Mouse (Mus musculus): Measurements from ENCODE around the gene Mettl27.

The Mettl27 gene

DNA sequence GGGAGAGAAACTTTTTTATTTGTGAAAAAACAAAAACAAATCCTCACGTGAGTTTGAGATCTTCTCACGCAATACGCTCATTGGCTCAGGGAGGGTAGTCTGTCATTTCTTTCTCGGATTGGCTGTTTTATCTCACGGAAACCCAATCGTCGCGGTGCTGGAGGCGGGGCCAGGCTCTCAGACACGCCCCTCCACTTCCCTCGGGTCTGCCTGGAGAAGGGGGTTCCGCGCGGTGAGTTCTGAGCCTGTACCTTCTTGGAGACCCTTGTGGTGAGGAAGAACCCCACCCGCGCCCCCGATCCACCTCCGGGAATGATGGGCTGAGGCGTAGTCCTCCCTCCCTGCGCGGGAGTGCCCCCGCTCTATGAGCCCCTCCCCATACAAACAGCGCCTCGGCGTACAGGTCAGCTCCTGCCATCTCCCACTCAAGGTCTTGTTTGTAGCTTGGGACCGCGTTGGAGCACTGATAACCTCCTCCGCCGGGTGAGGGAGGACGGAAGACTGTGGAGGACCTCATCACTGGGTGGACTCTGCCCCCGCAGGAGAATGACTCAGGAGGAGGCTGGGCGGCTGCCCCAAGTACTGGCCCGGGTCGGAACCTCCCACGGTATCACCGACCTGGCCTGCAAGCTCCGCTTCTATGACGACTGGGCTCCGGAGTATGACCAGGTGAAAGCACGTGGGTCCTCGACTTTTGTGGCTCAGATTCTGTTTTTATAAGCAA, at the start of gene Mettl27:
Gene Mettl27, plus strand, starts transcription at position 190 of the 724 bp plus-strand sequence.
- peak; percentile 93 for DNase-seq (ENCODE audit: low read depth, low spot score)

DNA sequence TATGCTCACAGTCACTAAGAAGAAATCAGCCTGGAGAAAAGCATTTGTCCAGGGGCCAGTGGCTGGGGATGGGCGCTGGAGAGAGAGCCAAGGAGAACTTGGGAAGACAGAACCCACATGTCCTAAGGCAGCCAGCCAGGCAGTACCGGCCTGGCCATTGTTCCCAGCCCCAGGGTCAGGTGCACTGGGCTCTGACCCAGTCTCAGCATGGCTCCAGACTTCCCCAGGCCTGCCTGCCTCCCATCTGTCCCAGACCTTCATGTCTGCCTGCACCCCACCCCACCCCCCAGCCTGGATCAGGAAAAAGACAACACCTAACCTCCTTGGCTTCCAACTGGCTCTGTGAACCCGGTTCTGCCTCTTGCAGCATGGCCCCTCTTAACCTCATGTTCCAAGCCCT, 49.1 kb upstream of the Mettl27 start:
- DNase-seq (ENCODE audit: low read depth, low spot score) = no peak

DNA sequence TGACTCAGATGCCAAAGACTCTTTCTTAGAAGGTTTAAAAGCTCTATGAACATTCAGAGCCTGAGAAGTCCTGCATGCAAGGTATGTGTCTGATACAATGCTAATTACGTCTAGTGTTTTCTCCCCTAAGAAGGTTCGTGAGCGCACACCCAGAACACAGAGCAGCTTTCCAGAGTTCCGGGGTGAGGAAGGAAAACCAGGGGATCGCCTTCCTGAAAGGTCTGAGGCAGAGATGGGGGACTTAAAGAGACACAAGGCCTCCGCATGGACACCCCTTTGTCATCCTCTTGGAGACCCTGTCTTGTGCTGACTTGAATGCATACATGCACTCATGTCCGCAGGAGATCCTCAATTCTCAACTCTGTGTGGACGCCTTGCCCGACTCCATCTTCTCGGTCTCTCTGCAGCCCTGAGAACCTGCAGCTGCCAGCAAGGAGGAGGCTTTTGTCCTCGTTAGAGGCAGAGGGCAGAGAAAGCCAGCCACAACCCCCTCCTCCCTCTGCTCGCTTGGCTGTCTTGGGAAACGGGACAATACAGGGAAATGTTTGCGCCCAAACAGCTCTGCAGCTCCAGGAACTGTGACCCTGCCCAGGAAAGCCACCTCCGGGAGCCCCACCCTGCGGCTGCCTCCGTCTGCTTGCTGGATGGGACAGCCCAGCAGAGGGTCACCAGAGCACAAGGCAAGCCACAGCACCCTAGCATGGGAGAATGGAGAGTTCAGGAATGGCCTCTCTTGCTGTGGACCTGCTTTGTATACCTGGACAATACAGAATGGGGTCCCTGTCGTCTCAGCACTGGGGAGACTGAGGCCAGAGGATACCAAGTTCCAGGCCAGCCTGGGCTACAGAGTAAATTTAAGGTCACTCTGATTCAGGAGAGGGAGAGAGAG, 44.5 kb upstream of the Mettl27 start:
- no peak for DNase-seq (ENCODE audit: low read depth, low spot score)

DNA sequence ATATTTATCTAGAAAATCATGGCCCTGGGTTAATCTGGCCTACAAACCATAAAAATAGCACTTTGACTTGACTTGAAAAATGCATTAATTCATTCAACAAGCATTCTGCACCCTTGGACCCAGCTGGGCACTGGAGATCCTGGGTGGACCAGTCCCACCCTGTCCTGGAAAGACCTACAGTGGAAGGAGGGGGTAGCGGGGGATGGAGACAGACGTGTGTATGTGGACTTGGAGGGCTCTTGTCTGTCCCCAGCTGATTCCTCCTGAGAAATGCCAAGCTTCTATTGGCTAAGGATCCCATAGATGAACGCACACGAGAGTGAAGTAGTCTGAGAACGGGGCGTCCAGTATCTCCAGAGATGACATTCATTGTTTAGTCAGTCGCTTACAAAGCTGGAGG, 43.7 kb upstream of the Mettl27 start:
- no peak for DNase-seq (ENCODE audit: low read depth, low spot score)

DNA sequence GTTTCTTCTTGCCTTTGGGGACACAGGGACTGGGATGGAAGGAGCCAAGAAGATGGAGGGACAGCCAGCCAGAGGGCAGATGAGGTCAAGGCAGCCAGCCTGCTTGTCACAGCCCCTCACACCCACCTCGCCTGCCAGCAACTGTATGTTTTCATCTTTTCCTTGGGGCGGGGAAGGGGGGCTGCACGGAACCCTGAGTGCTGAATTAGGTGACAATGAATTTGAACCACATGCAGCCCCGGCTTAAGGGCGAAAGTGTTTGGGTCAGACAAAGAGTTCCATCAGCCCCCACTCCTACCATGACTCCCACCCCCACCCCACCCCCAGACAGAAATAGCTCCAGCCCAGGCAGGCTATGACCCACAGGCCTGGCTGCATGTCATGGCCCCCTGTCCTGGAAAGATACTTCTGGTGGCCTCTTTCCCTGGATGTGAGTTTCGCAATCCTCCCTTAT, 41.5 kb upstream of the Mettl27 start:
- DNase-seq (ENCODE audit: low read depth, low spot score) = no peak

DNA sequence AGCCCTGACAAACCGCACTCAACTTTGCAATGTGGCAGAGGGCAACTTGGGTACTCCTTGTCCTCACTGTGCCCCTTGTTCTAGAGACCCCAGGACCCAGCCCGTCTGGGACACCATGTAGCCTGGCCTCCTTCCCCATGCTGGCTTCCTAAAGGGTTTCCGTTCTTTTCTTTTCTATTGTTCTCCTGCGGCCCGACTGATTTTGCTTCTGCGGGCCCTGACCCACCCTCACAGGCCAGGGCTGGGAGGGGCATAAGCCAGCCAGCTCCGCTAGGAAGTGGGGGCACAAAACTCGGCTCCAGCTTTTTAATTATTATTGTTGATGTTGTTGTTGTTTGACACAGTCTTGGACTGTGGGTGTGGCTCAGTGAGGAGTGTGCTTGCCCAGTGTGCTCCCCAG, 40.6 kb upstream of the Mettl27 start:
- DNase-seq (ENCODE audit: low read depth, low spot score) = no peak

DNA sequence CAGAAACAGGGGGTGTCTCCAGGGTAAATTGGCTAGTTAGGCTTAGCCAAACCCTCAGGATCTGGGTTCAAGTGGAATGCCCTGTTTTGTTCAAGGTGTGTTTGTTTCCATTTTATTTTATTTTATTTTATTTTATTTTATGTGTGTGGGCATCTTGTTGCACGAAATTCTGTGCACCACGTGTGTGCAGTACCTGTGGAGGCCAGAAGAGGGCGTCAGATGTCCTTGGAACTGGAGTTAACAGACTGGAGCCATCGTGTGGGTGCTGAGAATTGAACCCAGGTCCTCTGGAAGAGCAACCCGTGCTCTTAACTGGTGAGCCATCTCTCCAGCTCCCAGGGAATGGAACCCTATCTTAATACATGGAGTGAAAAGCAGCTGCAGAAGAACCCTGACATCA, 39.5 kb upstream of the Mettl27 start:
- DNase-seq (ENCODE audit: low read depth, low spot score) = no peak

DNA sequence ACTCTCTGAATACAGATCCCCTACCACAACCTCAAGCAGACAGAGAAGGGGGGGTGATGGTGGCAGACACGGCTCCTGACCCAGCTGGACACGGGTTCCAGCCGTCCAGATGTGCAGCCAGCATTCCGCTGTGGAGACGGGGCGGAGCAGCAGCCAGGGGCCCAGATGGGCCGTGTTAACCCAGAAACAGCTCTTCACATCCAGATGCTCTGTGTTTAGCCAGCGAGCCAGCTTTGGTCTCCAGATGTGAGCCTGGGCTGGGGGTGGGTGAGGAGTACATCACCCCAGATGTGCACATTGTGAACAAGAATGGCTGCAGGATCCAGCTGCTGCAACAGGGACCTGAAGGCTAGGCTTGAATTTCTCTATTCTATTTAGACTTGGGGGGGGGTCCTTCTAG, 36.9 kb upstream of the Mettl27 start:
- DNase-seq (ENCODE audit: low read depth, low spot score) = no peak

DNA sequence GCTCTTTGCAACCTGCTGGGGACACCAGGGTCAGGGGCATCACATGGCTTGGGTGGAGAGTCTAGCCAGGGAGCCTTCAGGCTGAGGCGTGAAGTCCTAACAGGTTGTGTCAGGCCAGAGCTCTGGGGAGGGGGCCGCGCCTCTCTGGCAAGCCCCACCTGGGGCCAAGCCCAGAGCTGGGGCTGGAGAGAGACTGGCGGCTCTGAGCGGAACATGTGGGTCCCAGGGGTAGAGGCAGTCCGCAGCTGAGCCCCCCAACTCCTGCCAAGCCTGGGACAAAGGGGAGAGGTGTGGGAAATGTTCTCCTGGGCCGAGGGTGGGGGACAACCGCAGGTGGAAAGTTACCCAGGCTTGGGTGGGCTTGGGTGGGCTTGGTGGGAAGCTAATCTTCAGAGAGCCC, 35.2 kb upstream of the Mettl27 start:
- DNase-seq (ENCODE audit: low read depth, low spot score) = no peak

DNA sequence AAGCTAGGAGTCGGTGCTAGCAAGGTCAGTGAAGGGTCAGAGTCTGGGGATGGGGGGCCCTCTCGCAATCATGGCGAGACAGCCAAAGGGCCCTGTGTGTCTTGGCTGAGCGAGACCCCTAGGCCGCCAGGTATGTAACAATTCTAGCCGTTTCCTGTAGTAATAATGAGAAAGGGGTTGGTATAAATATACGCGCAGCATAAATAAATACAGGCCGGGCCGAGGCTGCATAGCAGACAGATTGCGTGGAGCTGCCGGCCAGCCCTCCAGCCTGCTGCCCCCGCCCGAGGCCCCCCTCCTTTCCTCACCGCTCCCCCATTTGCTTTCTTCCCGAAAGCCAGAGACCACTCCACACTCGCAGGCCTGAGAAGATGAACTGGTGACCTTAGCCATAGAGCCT, 34.6 kb upstream of the Mettl27 start:
- DNase-seq (ENCODE audit: low read depth, low spot score) = no peak

DNA sequence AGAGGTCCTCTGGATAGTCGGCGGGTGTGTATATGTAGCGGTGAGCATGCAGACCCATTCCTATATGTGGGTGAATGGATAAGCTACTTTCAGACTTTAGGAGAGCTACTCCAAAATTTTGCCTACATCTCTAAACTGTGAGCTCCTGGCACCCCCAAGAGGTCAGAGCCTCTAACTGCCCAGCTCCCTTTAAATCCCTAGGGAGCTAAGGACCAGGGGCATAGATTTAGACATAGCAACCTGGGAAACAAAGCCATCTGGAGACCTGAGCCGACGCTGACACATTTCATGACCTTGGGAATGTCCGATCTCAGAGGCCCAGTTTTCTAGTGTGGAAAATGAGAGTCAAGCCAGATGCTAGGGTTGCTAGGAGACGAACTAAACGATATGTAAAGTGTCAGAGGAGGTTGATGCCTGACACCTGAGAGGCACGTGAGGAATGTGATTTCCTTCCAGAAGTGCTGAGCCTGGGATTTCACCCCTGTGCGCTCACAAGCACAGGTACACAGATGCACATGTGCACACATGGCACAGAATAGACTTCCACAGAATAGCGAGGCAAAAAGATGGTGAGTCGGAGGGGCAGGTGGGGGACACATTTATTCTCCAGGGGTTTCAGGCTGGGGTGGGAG, 31.0 kb upstream of the Mettl27 start:
- no peak for DNase-seq (ENCODE audit: low read depth, low spot score)

DNA sequence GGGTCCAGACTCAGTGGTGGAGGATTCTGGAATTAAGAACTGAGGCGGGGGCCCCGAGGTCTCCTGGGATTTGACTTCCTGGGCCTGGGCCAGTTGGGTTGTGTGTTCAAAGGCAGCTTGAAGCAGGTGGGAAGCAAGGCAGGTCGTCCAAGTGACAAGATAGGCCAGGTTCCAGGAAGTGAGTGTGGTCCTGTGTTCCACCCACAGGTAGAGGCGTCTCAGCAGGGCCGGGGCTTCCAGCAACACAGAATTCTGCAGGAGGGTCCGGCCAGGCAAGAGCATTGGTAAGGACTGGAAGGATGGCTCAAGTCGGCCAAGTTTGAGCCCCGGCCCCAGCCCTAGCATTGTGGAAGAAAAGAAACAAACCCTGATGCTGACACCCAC, 30.5 kb upstream of the Mettl27 start:
- no peak for DNase-seq (ENCODE audit: low read depth, low spot score)

DNA sequence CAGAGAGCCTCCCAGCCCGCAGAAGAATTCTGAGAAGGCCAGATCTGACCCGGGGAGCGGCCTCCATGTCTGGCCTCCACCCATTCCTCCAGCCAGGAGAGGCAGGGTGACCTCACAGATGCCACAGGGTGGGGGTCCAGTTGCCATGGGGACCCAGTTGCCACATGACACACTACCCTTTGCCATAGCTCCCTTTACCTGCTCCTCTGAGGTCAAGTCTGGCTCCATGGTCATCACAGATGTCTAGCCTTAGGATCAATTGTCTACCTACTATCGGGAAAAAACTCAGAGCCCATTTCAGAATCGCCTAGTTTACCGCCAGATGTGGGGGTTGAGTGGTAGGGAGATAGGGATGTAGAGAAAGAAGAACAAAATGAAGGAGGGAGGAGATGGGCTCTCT, 25.5 kb upstream of the Mettl27 start, which contains the start of gene Tmem270:
Gene Tmem270, minus strand, starts transcription at position 101 of the 400 bp plus-strand sequence.
- DNase-seq (ENCODE audit: low read depth, low spot score) = no peak

DNA sequence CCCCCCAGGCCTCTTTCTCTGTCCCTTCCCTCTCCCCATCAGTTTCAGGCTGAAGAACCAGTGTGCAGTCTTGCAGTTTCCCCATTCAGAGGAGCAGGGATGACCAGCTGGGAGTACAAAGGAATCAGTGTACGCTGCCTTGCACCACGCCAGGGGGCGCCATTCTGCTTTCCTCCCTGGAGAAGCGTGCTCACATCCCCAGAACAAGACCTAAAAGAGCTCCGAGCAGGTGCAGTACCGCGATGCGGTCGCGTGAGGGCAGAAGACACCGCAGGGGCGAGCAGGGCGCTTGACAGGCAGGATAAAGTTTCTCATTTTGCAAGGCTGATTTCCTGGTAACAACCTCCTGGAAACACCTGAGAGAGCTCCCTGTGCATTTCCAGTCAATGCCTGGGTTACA, 25.0 kb upstream of the Mettl27 start:
- peak; percentile 89 for DNase-seq (ENCODE audit: low read depth, low spot score)

DNA sequence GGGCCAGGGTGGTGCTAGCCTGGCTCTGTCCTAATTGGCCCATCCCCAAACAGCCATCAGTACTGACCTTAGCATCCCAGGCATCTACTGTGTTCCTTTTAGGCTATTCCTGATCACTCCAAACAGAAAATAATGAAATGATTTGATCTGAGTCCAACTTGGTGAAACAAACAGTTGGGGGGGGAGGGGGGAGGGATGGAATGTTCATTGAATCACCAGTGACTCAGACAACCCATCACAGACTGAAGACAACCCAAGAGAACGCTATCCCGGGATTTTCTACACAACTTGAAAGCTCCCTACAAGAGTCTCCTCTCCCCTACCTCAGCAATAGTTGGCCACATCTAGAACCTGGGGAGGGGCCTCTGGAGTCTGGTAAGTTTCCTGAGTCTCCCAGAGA, 20.3 kb upstream of the Mettl27 start:
- no peak for DNase-seq (ENCODE audit: low read depth, low spot score)

DNA sequence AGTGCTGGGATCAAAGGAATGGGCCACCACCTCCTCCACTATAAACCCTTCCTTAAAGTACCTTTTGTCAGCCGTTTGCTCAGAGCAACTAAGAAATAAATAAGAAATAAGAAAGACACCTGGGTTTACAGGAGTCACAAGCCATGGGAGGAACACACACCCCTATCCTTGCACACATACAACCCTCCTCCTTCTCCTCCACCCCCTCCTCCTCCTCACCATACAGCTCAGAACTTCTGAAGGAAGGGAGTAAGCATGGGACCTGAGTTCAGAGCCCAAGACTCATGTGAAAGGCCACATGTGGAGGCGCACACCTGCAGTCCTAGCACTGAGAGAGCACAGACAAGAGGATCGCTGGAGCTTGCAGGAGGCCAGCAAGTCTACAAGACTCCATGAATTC, 18.8 kb upstream of the Mettl27 start:
- DNase-seq (ENCODE audit: low read depth, low spot score) = no peak

DNA sequence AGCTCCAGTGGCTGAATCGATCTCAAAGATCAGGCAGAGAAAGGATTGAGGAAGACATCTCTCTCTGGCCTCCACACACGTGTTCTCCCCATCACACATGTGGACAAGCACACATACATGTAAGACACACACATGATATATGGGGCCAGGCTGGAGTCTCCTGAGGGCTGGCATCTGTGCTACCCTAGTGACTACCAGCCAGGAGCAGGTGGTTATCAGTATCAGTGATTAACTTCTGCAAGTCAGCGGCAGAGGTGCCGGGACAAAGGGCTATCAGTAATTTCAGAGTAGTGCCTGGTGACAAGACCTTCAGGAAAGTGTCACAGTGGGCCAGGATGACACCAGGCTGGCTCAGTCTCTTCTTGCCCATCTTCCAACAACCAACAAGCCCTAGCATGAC, 18.4 kb upstream of the Mettl27 start:
- DNase-seq (ENCODE audit: low read depth, low spot score) = no peak

DNA sequence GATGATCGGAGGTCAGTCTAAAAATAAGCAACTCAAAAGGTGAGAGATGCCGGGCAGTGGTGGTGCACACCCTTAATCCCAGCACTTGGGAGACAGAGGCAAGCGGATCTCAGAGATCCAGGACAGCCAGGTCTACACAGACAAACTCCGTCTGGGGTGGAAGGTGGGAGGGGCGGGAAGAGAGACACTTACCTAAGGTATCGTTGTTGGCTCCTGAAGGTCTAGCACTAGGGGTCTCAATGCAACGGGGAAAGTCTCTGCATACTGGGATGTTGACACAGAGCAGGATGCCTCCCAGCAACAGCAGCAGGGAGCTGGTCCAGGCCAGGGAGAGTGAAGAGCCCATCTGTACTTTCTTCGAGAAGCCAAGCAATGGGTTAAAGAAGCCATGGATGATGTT, 17.7 kb upstream of the Mettl27 start:
- DNase-seq (ENCODE audit: low read depth, low spot score) = no peak

DNA sequence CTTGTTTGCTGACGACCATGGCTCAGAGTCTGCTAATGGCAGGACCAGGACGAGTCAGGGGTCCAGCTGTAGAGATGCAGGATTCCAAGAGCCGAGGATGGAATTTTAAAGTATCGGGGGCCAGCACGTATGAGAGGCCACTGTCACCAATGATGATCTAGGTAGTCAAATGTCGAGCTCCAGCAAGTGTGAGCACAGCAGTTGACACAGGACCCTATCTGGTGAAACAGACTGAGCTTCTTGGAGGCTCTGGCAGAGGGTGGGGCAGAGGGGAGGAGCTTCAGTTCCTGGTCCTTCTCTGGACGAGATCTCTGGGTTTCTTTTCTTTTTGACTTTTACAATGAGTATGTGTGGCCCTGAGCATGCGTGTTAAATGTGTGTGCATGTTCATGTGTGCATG, 16.9 kb upstream of the Mettl27 start, which contains the start of gene Cldn13:
Gene Cldn13, minus strand, starts transcription at position 216 of the 400 bp plus-strand sequence.
- no peak for DNase-seq (ENCODE audit: low read depth, low spot score)

DNA sequence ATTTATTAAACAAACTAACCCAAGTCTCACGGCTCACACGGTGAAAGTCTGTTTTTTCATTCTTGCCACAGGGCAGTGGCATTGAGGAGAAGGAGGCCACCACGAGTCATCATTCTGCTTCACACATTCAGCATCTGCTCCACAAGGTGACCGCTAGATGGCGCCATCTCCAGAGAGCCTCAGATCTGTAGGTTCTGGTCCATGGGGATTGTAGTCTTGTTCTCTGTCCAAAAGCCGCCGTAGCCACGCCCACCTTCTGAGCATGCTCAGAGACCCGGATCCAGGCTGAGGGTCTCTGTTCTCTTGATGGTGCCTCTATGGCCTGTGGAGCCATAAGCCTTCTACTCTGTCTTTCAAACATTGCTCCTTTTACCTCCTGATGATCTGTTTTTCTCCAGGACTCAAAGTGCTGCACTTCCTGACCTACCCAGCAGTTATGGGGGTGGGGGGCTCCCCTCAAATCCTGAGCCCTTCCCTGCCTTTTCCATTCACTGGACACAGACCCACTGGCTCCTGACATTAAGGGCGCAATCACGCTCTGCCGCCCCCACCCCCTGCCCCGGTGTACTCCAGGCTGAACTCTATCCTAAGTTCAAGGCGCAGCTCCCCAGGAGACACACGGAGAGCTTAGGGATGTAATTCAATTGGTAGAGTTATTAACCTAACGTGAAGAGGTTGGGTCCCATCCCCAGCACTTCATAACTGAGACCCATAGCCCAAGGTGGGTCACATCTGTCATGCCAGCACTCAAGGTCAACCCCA, 13.9 kb upstream of the Mettl27 start:
- peak; percentile 81 for DNase-seq (ENCODE audit: low read depth, low spot score)

DNA sequence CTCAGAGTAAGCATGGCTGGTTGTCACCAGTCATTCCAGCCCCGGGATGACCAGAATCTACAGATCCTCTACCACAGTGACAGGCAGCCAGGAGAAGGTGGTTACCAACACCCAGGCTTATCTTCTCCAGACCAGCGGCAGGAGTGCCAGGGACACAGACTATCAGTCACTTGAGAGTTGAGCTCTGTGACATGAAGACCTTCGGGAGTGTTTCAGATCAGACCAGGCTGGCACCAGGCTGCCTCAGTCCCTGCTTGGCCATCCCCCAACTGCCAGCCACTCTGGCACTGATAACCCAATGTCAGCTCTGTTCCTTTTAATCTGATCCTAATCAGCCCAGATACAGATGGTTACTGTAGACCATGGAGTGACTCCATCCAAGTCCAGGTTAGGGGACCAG, 13.1 kb upstream of the Mettl27 start:
- DNase-seq (ENCODE audit: low read depth, low spot score) = no peak

All from CD4-positive, CD25-positive, alpha-beta regulatory T cell, adult 2 months (primary cell).